Mouse (Mus musculus) lung, adult 2 months (tissue): ENCODE results near the gene Ccdc184.
A peak's percentile ranks its signal among the peaks of the same experiment; 100 is the strongest.

ENCODE experiments used
- CTCF ChIP-seq: fragments of 200-500 bp; IDR thresholded peaks from 2 replicates; pipeline ENCODE4 v1.5.1; 2011; ENCODE audit warnings: mild to moderate bottlenecking, low read length, control low read depth; ENCODE audit not compliant: insufficient read depth
- POLR2A ChIP-seq: fragments of 200-500 bp; IDR thresholded peaks from 2 replicates; pipeline ENCODE4 v1.6.1; 2011; ENCODE audit warnings: low read depth, mild to moderate bottlenecking, control low read depth, low read length, borderline replicate concordance; ENCODE audit errors: extremely low read depth

DNA sequence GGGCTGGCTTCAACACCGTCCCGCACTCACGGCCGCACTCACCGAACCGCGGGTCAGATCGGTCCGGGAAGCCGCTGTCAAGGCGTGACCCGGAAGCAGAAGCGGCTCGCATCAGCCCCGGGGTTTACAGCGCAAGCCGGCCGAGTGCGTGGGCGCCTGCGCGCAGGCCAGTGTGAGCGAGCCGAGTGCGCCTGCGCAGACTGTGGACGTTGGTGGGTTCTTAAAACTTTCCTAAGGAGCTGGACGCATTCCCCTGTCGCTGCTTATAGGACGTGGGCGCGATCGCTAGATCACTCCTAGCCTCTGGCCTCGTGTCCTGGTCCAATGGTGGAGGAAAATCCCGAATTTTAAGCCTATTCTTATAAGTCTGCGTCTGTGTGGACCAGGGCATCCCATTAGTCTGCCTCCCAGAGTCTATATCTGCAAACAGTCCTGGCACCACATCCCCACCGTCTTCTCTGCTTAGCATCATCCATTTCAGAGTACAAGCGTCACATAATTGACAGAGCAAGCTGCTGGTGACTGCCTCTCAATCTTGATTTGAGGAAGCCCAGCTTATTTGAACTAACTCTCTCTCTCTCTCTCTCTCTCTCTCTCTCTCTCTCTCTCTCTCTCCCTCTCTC, 21.3 kb upstream of the Ccdc184 start:
- TF ChIP-seq POLR2A (peak; percentile 76; the same call in 1 of the 2 replicates), CTCF (no peak)
